ENCODE assay signal across 22 mouse cellular contexts in the genomic region with DNA sequence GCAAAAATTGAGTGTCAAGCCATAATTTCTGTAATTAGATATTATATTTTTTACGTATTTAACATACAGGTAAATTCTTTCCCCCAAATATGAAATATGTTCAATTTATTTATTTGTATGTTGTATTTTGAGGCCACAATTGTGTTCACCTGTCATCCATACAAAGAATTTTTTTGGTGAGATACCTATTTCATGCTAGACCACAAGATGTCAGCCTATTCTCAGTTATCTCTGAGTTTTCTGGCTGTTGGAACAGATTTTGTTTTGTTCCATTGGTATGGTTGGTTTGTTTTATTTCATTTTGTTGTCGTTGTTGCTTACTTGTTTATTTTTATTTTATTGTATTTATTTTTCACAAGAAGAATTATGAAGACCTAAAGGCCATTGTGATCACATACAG.
DNase-seq lines count a peak whose midpoint lies in the region; ATAC-seq and TF ChIP-seq lines count a peak whose summit lies in the region.
"Had no signal": no experiment of that assay in that cellular context is flagged by ENCODE, and none has a peak within 500 bp of the region (broad histone marks: within the 10 kb centered on the region; RNA-seq: fewer than 3 reads in every experiment).

No protein-coding gene starts in this region.

- H3K9me3 ChIP-seq in hindbrain, embryonic 14.5 days (ENCODE audit: control insufficient read depth, low read length): no peaks in the 10 kb centered on the region
- no peaks in the 10 kb centered on the region for H3K9me3 ChIP-seq in hindbrain, embryonic 11.5 days (ENCODE audit: control insufficient read depth, low read length)
- no peaks in the 10 kb centered on the region for H3K9me3 ChIP-seq in lung, embryonic 14.5 days (ENCODE audit: low read depth, low read length)
- H3K9me3 ChIP-seq: embryonic facial prominence, embryonic 12.5 days; heart, embryonic 12.5 days; hindbrain, embryonic 15.5 days; liver, embryonic 12.5 days; midbrain, embryonic 13.5 days had no signal

- no peaks in the 10 kb centered on the region for H3K36me3 ChIP-seq in hindbrain, embryonic 14.5 days (replicated peaks; ENCODE audit: control insufficient read depth, insufficient read depth)
- no peaks in the 10 kb centered on the region for H3K36me3 ChIP-seq in hindbrain, embryonic 11.5 days (ENCODE audit: control insufficient read depth, insufficient read depth, low read length)
- H3K36me3 ChIP-seq in lung, embryonic 14.5 days (ENCODE audit: insufficient read depth): no peaks in the 10 kb centered on the region
- H3K36me3 ChIP-seq: embryonic facial prominence, embryonic 12.5 days; G1E; heart, embryonic 12.5 days; hindbrain, embryonic 15.5 days; liver, embryonic 12.5 days; midbrain, embryonic 13.5 days had no signal

- no peak for ATAC-seq in hindbrain, embryonic 14.5 days (ENCODE audit: low FRiP score)
- no peak for ATAC-seq in hindbrain, embryonic 11.5 days (ENCODE audit: low FRiP score)
- ATAC-seq in lung, embryonic 14.5 days (ENCODE audit: insufficient read depth): no peak
- ATAC-seq in erythroid progenitor cell, adult 5-6 weeks (replicated peaks; ENCODE audit: low FRiP score, poor library complexity, severe bottlenecking): no peak
- ATAC-seq: CD4-positive, CD25-positive, alpha-beta regulatory T cell, adult 4 months; liver, embryonic 12.5 days; midbrain, embryonic 13.5 days had no signal

- 88% methylated on average over 2 of the region's 2 CpGs for WGBS in hindbrain, embryonic 14.5 days
- 80% methylated on average over 2 of the region's 2 CpGs for WGBS in hindbrain, embryonic 11.5 days
- 68% methylated on average over 2 of the region's 2 CpGs for WGBS in lung, embryonic 14.5 days

- no peak overlapping the region for H3K27ac ChIP-seq in hindbrain, embryonic 14.5 days
- no peak overlapping the region for H3K27ac ChIP-seq in hindbrain, embryonic 11.5 days (ENCODE audit: low read depth, low read length)
- H3K27ac ChIP-seq in lung, embryonic 14.5 days (ENCODE audit: low read depth): no peak overlapping the region
- H3K27ac ChIP-seq: embryonic facial prominence, embryonic 12.5 days; hindbrain, embryonic 15.5 days; liver, embryonic 12.5 days; midbrain, embryonic 13.5 days had no signal

- no peaks in the 10 kb centered on the region for H3K27me3 ChIP-seq in hindbrain, embryonic 14.5 days (ENCODE audit: control insufficient read depth, insufficient read depth, low read length)
- H3K27me3 ChIP-seq in hindbrain, embryonic 11.5 days (ENCODE audit: control insufficient read depth, insufficient read depth, low read length): no peaks in the 10 kb centered on the region
- H3K27me3 ChIP-seq in lung, embryonic 14.5 days (ENCODE audit: insufficient read depth, low read length): no peaks in the 10 kb centered on the region
- H3K27me3 ChIP-seq: embryonic facial prominence, embryonic 12.5 days; heart, embryonic 12.5 days; hindbrain, embryonic 15.5 days; liver, embryonic 12.5 days; midbrain, embryonic 13.5 days had no signal

- no peak overlapping the region for H3K4me2 ChIP-seq in hindbrain, embryonic 14.5 days (replicated peaks)
- no peak overlapping the region for H3K4me2 ChIP-seq in hindbrain, embryonic 11.5 days (replicated peaks; ENCODE audit: low read depth, low read length)
- H3K4me2 ChIP-seq in lung, embryonic 14.5 days: no peak overlapping the region
- H3K4me2 ChIP-seq: embryonic facial prominence, embryonic 12.5 days; heart, embryonic 12.5 days; hindbrain, embryonic 15.5 days; liver, embryonic 12.5 days; midbrain, embryonic 13.5 days had no signal

- no peak for TF ChIP-seq POLR2A in brain, embryonic 14.5 days (IDR thresholded peaks at IDR 0.05; ENCODE audit: borderline replicate concordance, extremely low read depth, insufficient read depth, insufficient read length, poor library complexity, severe bottlenecking)

- no peak overlapping the region for H3K4me3 ChIP-seq in hindbrain, embryonic 14.5 days (replicated peaks; ENCODE audit: low read length)
- H3K4me3 ChIP-seq in hindbrain, embryonic 11.5 days (ENCODE audit: low read depth, low read length): no peak overlapping the region
- no peak overlapping the region for H3K4me3 ChIP-seq in lung, embryonic 14.5 days (ENCODE audit: low read depth, low read length)
- H3K4me3 ChIP-seq: embryonic facial prominence, embryonic 12.5 days; erythroblast, embryonic 14.5 days; heart, embryonic 12.5 days; hindbrain, embryonic 15.5 days; liver, embryonic 12.5 days; midbrain, embryonic 13.5 days had no signal

- peak; percentile 11; the same call in 1 of the 2 replicates for TF ChIP-seq CTCF in lung, embryonic 14.5 days (IDR thresholded peaks at IDR 0.05; ENCODE audit: low read depth)
- TF ChIP-seq CTCF in brain, embryonic 14.5 days (IDR thresholded peaks at IDR 0.05; ENCODE audit: borderline replicate concordance, extremely low read depth, insufficient read depth, insufficient read length): no peak

- DNase-seq in hindbrain, embryonic 14.5 days (ENCODE audit: low spot score): peak; percentile 50
- no peak for DNase-seq in hindbrain, embryonic 11.5 days (ENCODE audit: low spot score)
- DNase-seq in lung, embryonic 14.5 days: peak; percentile 38
- DNase-seq in lung, postnatal 14 days: no peak
- peak; percentile 46 for DNase-seq in A20 (ENCODE audit: low read depth, low spot score)
- peak; percentile 33 for DNase-seq in brain, embryonic 14.5 days (ENCODE audit: low read depth)
- DNase-seq: adrenal gland, postnatal 25 days; cerebellum, adult 8-10 months; heart, postnatal 14 days; kidney, adult 11 months; kidney, postnatal 10 days; lung, adult 2 months; spleen, adult 18-20 months had no signal

- H3K9ac ChIP-seq in hindbrain, embryonic 14.5 days: no peak overlapping the region
- no peak overlapping the region for H3K9ac ChIP-seq in hindbrain, embryonic 11.5 days (ENCODE audit: low read depth, low read length)
- H3K9ac ChIP-seq in lung, embryonic 14.5 days: no peak overlapping the region
- H3K9ac ChIP-seq: embryonic facial prominence, embryonic 12.5 days; heart, embryonic 12.5 days; hindbrain, embryonic 15.5 days; liver, embryonic 12.5 days; midbrain, embryonic 13.5 days had no signal

- H3K4me1 ChIP-seq in hindbrain, embryonic 14.5 days (replicated peaks; ENCODE audit: control insufficient read depth, insufficient read depth, low read length): no peaks in the 10 kb centered on the region
- no peaks in the 10 kb centered on the region for H3K4me1 ChIP-seq in hindbrain, embryonic 11.5 days (replicated peaks; ENCODE audit: control insufficient read depth, insufficient read depth, low read length)
- H3K4me1 ChIP-seq in lung, embryonic 14.5 days (ENCODE audit: insufficient read depth): no peaks in the 10 kb centered on the region
- H3K4me1 ChIP-seq: embryonic facial prominence, embryonic 12.5 days; heart, embryonic 12.5 days; hindbrain, embryonic 15.5 days; liver, embryonic 12.5 days; midbrain, embryonic 13.5 days had no signal

Comparison
In these comparisons a context has a peak if more than half of its experiments do, and no peak if none do; other contexts are left out.
1. DNase-seq: peak in hindbrain, embryonic 14.5 days (single experiment), lung, embryonic 14.5 days (single experiment), A20 (single experiment) and brain, embryonic 14.5 days (single experiment); none in hindbrain, embryonic 11.5 days (single experiment) and lung, postnatal 14 days (single experiment).